15 mouse cellular contexts compared by ENCODE assay signal in genomic region chr2:156443323-156443722, GRCm38 (mm10).
"Had no signal": no experiment of that assay in that cellular context is flagged by ENCODE, and none has a peak within 500 bp of the region (broad histone marks: within the 10 kb centered on the region; RNA-seq: fewer than 3 reads in every experiment).

No protein-coding gene starts in this region.

- H3K9ac ChIP-seq: liver, embryonic 15.5 days; neural tube, embryonic 12.5 days; stomach, embryonic 15.5 days had no signal

- H3K36me3 ChIP-seq: limb, embryonic 10.5 days; liver, embryonic 15.5 days; stomach, embryonic 15.5 days had no signal

- H3K9me3 ChIP-seq: limb, embryonic 10.5 days; liver, embryonic 15.5 days; midbrain, embryonic 10.5 days; neural tube, embryonic 12.5 days; stomach, embryonic 15.5 days had no signal

- DNase-seq: kidney, adult 18-20 months; kidney, postnatal 10 days; lung, adult 2 months; lung, postnatal 36 days; midbrain, embryonic 14.5 days; right cerebral cortex, postnatal 14 days; thymus, adult 2 months; thymus, postnatal 25 days had no signal

- H3K4me3 ChIP-seq: limb, embryonic 10.5 days; liver, embryonic 15.5 days; midbrain, embryonic 10.5 days; neural tube, embryonic 12.5 days; stomach, embryonic 15.5 days had no signal

- H3K4me2 ChIP-seq: liver, embryonic 11.5 days; liver, embryonic 15.5 days; neural tube, embryonic 12.5 days; stomach, embryonic 15.5 days had no signal

- H3K27me3 ChIP-seq: liver, embryonic 15.5 days; neural tube, embryonic 12.5 days; stomach, embryonic 15.5 days had no signal

- ATAC-seq: lung, postnatal 0 days had no signal

- H3K27ac ChIP-seq: limb, embryonic 10.5 days; liver, embryonic 15.5 days; midbrain, embryonic 10.5 days; neural tube, embryonic 12.5 days; stomach, embryonic 15.5 days had no signal
